Mouse (Mus musculus) lung, adult 2 months (tissue): ENCODE measurements around the gene Fgf14.

Experiments used
- CTCF ChIP-seq: fragments of 200-500 bp; IDR thresholded peaks from 2 replicates; pipeline ENCODE4 v1.5.1; 2011; ENCODE audit warnings: mild to moderate bottlenecking, low read length, control low read depth; ENCODE audit not compliant: insufficient read depth
- POLR2A ChIP-seq: fragments of 200-500 bp; IDR thresholded peaks from 2 replicates; pipeline ENCODE4 v1.6.1; 2011; ENCODE audit warnings: low read depth, mild to moderate bottlenecking, control low read depth, low read length, borderline replicate concordance; ENCODE audit errors: extremely low read depth

DNA sequence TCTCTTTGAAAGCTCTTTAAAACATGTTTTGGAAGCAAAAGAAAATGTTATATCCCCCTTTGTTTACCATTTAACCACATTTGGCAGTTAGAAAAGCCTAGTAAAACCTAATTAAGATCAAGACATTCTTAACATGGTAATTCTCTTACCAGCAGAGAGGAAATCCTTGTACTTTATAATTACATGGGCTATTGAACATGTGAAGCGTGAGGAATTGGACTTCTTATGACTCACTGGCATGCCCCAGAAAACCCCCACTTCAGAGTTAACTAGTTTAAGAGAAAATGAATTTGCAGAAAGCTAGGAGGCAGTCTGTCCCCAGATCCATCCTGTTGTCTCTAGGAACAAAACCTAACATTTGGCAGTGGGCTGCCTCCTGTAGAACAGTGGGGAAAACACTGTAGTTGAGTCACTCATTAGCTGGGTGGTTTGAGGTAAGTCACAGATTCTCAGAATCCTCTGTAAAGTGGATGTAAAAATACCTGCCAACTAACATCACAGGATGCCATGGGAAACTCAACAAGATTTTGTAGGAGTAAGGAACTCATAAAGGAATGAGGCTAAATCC is 513.2 kb downstream of the Fgf14 start:
- no peak for TF ChIP-seq CTCF
- TF ChIP-seq POLR2A, result no peak
